Mouse (Mus musculus): ENCODE measurements at regions not wholly inside any gene's neighbourhood (a gene's known extent, or its start where the extent isn't known, plus 50 kb on each side); places are given as distances from the start of the nearest gene placed in this dataset.

DNA sequence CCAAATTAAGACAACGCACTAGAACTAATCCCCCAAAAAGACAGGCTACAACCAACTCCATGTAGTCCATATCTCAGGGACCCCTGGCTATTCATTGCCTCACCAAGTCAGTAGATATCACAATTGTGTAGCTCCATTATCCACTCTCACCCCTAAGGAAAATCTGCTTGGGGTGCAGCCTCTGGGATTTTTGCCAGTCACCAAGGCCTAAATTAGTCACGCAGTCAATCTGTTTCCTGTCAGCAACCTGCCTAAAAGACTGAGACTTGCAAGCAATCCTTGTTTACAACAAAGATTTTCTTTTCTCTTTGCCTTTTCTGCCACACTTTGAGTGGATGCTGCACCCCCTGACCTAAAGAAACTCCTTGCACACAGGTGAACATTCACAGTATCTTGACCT lies 208.5 kb upstream of the Arpp21 start:
- no peak for DNase-seq
- intact Hi-C loops (cut with DNase I) = no loop called here

- no peak for DNase-seq
- intact Hi-C loops (cut with DNase I) = no loop called here
Measured at GRCm38 (mm10) chr9:112436094-112436493, 200.4 kb upstream of the Arpp21 start.

DNA sequence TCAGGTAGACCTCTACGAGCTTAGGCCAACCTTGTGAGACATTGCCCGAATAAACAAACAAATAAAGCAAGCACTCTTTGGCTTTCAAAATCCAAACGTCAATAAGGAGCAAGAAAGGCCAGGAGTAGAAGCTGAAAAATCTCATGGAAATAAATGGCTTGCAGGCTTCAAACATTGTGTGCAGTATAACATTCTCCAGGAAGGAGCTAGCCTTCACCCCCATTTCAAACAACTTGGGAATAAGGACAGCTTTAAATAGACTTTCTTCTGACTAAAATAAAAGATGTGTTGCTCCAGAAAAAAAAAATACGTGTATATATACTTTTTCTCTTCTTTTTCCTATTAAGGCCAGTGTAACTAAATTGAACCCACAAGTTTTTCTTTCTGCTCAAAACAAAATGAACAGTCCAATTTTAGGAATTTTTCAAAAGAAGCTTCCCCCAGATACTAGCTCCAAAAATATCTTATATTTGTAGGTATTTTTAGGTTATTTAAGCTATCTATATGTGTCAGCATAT lies 196.2 kb upstream of the Arpp21 start:
- intact Hi-C loops (cut with DNase I) = no loop called here
- DNase-seq = no peak

- intact Hi-C loops (cut with DNase I) = no loop called here
Measured at GRCm38 (mm10) chr9:112429196-112429595, 193.5 kb upstream of the Arpp21 start.

DNA sequence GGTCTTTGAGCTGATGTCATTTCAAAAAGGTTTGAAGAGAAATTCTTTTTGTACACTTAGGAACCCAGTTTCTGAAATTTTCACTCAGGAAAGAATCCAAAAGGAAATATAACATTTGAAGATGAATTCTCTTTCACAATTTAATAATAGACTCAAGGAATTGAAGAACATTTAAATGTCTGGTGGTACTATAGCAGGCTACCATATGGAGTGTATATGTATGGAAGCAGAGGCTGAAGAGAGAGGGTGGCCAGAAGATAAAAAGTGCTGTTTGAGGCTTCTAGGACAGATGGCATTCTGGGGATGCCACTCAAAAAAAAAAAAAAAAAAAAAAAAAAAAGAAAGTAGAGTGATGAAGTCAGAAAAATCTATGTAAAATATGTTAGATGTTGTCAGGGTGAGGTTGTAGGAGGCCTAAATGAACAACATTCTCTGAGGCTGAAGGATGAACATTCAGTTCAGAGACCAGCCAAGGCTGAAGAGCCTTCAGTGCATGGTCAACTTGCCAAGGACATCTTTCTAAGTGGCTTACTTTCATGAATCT lies 170.1 kb upstream of the Arpp21 start:
- no peak for DNase-seq
- intact Hi-C loops (cut with DNase I) = no loop called here

More at GRCm38 (mm10) chr9:112429196-112429595, 193.5 kb upstream of the Arpp21 start:
- no peak for DNase-seq

GRCm38 (mm10) chr9:112370746-112371145 lies 135.0 kb upstream of the Arpp21 start:
- no peak for DNase-seq
- intact Hi-C loops (cut with DNase I) = no loop called here

DNA sequence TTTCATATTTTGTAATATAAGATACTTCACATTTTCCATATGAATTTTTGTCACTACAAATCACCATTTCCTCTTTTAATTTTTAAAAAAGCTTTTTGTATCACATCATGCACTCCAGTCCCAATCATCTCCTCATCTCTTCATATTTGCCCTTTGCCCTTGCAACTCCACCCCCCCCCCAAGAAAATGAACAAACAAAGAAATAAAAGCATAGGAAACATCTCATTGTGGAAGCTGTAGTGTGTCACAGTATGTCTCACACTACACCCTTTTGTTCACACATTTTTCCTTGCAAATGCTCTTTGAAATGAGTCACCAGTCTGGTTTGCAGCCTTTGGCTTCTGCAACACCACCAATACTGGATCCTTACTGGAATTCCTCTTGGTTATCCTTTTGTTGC lies 131.6 kb upstream of the Arpp21 start:
- DNase-seq = no peak
- intact Hi-C loops (cut with DNase I) = no loop called here

DNA sequence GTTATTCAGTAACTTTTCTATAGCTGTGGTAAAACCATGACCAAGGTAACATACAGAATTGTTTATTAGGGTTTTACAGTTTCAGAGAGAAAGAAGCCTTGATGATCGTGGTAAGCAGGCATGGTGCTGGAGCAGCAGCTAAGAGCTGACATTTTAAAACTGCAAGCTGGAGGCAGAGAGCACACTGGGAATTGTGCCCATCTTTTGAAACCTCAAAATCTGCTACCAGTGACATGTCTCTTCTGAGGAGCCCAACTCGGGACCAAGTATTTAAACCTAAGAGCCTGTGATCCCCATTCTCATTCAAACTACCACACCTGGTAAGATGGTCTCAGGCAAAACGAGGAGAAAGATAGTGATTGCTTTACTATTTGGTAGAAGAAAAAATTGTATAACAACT lies 125.6 kb upstream of the Arpp21 start:
- intact Hi-C loops (cut with DNase I) = no loop called here
- no peak for DNase-seq

GRCm38 (mm10) chr9:112358711-112359298 lies 123.1 kb upstream of the Arpp21 start:
- DNase-seq = no peak
- intact Hi-C loops (cut with DNase I) = no loop called here

GRCm38 (mm10) chr9:112353196-112353595 lies 117.5 kb upstream of the Arpp21 start:
- no peak for DNase-seq
- intact Hi-C loops (cut with DNase I) = no loop called here

DNA sequence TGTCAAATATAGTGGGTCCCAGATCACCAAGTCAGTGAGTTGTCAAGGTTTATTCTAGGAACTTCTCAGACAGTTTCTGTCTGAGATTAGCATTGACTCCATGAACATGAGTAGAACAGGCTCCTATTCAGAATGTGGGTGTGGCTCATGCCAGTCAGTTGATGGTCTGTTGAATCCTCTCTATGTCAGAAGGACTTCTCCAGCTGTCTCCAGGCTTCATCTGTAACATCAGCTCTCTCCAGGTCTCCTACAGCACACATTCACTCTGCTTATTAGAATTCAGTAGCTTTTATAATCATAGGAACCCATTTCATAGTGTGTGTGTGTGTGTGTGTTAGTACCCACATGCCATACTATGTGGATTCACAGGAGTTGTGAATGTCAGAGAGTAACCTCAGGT lies 113.2 kb upstream of the Arpp21 start:
- intact Hi-C loops (cut with DNase I) = no loop called here

DNA sequence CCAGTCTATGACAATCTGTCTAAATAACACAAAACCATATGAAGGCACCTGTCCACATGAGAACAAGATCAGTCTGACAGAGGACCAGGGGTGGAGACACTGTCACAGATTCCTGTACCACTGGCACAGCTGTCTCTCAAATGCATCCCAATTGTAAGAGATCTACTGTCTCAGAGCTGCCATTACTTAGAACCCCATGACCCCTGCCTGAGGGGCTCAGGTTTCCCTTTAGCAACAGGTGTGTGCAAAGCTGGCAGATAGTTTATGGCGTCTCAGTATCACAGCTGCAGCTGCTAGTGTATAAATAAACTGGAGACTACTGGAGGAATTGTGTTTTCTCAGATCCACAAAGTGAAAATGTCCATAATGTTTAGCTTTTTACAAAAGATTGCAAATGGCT lies 109.1 kb upstream of the Arpp21 start:
- intact Hi-C loops (cut with DNase I) = no loop called here
- DNase-seq = no peak

More for the DNA sequence above, 113.2 kb upstream of the Arpp21 start:
- DNase-seq = no peak

DNA sequence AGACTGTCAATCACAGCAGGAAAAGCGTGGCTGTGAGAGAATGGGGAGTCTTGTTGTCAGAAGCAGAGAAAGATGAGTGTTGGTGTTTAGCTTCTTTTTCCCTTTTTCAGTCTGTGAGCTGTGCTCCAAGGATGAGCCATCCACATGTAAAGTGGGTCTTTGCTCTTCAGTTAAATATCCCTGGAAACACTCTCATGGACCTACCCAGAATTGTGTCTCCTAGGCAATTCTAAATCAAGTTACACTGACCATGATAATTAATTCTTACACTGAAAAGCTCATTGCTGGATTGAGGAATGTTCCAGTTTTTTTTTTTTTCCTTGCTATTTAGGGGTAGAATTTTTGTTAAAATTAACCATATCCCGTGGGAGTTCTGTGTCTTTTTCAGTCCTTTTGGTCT lies 104.6 kb upstream of the Arpp21 start:
- intact Hi-C loops (cut with DNase I) = no loop called here
- DNase-seq = no peak

- intact Hi-C loops (cut with DNase I) = no loop called here
- no peak for DNase-seq
Measured at GRCm38 (mm10) chr9:112320016-112320415, 84.3 kb upstream of the Arpp21 start.

DNA sequence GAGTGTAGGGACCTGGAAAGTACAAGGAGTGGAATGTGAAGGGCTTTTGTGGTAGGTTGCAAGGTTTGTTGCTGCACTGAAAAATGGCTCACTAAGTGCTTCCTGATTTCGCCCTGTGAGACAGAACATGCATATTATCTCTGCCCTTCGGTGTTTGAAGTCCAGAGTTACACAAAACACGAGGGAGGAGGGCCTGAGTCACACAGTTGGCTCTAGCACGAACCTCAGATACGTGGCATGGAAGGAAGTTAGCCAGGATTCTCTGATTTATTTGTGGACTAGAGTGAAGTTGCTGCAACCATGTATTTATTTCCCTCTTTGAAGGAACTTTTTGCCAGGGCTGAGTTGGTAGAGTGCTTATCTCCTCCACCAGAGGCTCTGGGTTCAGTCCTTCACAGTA lies 73.2 kb upstream of the Arpp21 start:
- no peak for DNase-seq
- intact Hi-C loops (cut with DNase I) = no loop called here

- no peak for DNase-seq
- intact Hi-C loops (cut with DNase I) = no loop called here
Measured at GRCm38 (mm10) chr9:112307837-112308236, 72.1 kb upstream of the Arpp21 start.

GRCm38 (mm10) chr9:112291875-112292274 lies 56.1 kb upstream of the Arpp21 start:
- intact Hi-C loops (cut with DNase I) = no loop called here
- no peak for DNase-seq

Small RNAs in the stretch of these regions (microRNA-seq; reads per million reads assigned to microRNA genes)
- gene Gm27847 (ENCODE audit: borderline number of aligned reads in 2 of 2) = 0 reads per million in 2 experiments
